Mouse (Mus musculus) CH12.LX (cell line): ENCODE results near the gene Gpr84. TPM values are rescaled to one million over a fixed set of nuclear protein-coding genes. Genes with fewer than 3 reads are reported as not detected.

Source experiments
- DNase-seq: peaks from one replicate; pipeline ENCODE4 v3.0.0-alpha.2; 2013; ENCODE audit errors: extremely low read depth
- H3K27ac ChIP-seq: 2 replicates; pipeline ENCODE4 v1.5.1; 2012; ENCODE audit warnings: low read depth, mild to moderate bottlenecking, control low read depth, moderate library complexity; ENCODE audit not compliant: insufficient read depth
- H3K27me3 ChIP-seq: replicated peaks from 2 replicates; pipeline ENCODE3; 2012; ENCODE audit warnings: inconsistent platforms
- H3K36me3 ChIP-seq, 2 experiments: replicated peaks in 1 of 2; 2 replicates each; pipeline versions ENCODE3 to v1.6.1; 2012; ENCODE audit warnings: inconsistent platforms in 1 of 2, low read length in 1 of 2, mild to moderate bottlenecking in 1 of 2, mixed read lengths in 1 of 2, moderate library complexity in 1 of 2; ENCODE audit not compliant: control insufficient read depth in 1 of 2, insufficient read depth in 1 of 2
- H3K4me1 ChIP-seq, 2 experiments: 2 replicates each; pipeline ENCODE4 v1.6.1; 2012; ENCODE audit warnings: inconsistent platforms in 1 of 2, moderate library complexity in 1 of 2; ENCODE audit not compliant: insufficient read depth in 2 of 2, control insufficient read depth in 1 of 2
- H3K4me2 ChIP-seq: 2 replicates; pipeline ENCODE4 v1.6.1; 2012; ENCODE audit warnings: low read depth, mild to moderate bottlenecking, control low read depth; ENCODE audit not compliant: poor library complexity, insufficient read depth, severe bottlenecking
- H3K4me3 ChIP-seq, 3 experiments: fragments of 150-350 bp in 1 of 3; sonication (generic) in 1 of 3; replicated peaks in 1 of 3; 2 replicates each; pipeline versions ENCODE3 to v1.5.1; 2011 to 2012; ENCODE audit warnings: low read depth in 2 of 3, low read length in 2 of 3, mild to moderate bottlenecking in 2 of 3, moderate library complexity in 2 of 3, control low read depth in 1 of 3, improper control_type of control experiment in 1 of 3, inconsistent platforms in 1 of 3, mixed read lengths in 1 of 3; ENCODE audit not compliant: poor library complexity in 1 of 3
- H3K79me2 ChIP-seq: replicated peaks from 2 replicates; pipeline ENCODE4 v1.6.1; 2012; ENCODE audit warnings: mild to moderate bottlenecking, moderate library complexity; ENCODE audit not compliant: control insufficient read depth, poor library complexity, insufficient read depth, severe bottlenecking; ENCODE audit errors: extremely low read depth
- H3K9ac ChIP-seq: 2 replicates; pipeline ENCODE4 v1.6.1; 2012; ENCODE audit warnings: low read depth, mild to moderate bottlenecking, control low read depth, moderate library complexity; ENCODE audit not compliant: insufficient read depth
- H3K9me3 ChIP-seq: replicated peaks from 2 replicates; pipeline ENCODE3; 2012; ENCODE audit warnings: low read length, inconsistent platforms, mixed read lengths
- BHLHE40 ChIP-seq: IDR thresholded peaks from 2 replicates; pipeline ENCODE4 v1.6.1; 2011; ENCODE audit warnings: mild to moderate bottlenecking, low read depth, low read length, improper control_type of control experiment
- CHD1 ChIP-seq: IDR thresholded peaks from 2 replicates; pipeline ENCODE4 v1.6.1; 2012; ENCODE audit warnings: low read depth, low read length, improper control_type of control experiment, inconsistent platforms
- CHD2 ChIP-seq: IDR thresholded peaks from 2 replicates; pipeline ENCODE4 v1.6.1; 2011; ENCODE audit warnings: low read length, improper control_type of control experiment
- CTCF ChIP-seq, 2 experiments: IDR thresholded peaks in 1 of 2; conservative IDR thresholded peaks in 1 of 2; 2 replicates each; pipeline ENCODE4 v1.5.1; 2011 to 2012; ENCODE audit warnings: low read depth in 2 of 2, low read length in 2 of 2, improper control_type of control experiment in 1 of 2, inconsistent platforms in 1 of 2, mild to moderate bottlenecking in 1 of 2, moderate library complexity in 1 of 2
- E2F4 ChIP-seq: IDR thresholded peaks from 2 replicates; pipeline ENCODE4 v1.6.1; 2011; ENCODE audit warnings: low read depth, low read length, improper control_type of control experiment; ENCODE audit not compliant: insufficient replicate concordance
- ELF1 ChIP-seq: IDR thresholded peaks from 2 replicates; pipeline ENCODE4 v1.6.1; 2014; ENCODE audit warnings: low read depth, mild to moderate bottlenecking, inconsistent platforms, low read length, improper control_type of control experiment
- ETS1 ChIP-seq: conservative IDR thresholded peaks from 2 replicates; pipeline ENCODE4 v1.6.1; 2012; ENCODE audit warnings: low read depth, mild to moderate bottlenecking, inconsistent platforms, low read length, improper control_type of control experiment, moderate library complexity
- GABPA ChIP-seq: IDR thresholded peaks from 2 replicates; pipeline ENCODE4 v1.6.1; 2012; ENCODE audit warnings: low read depth, low read length, improper control_type of control experiment, inconsistent platforms; ENCODE audit not compliant: insufficient replicate concordance
- IRF4 ChIP-seq: IDR thresholded peaks from 2 replicates; pipeline ENCODE4 v1.6.1; 2014; ENCODE audit warnings: low read depth, mild to moderate bottlenecking, inconsistent platforms, low read length, improper control_type of control experiment
- JUN ChIP-seq: IDR thresholded peaks from 2 replicates; pipeline ENCODE4 v1.6.1; 2011; ENCODE audit warnings: low read depth, mild to moderate bottlenecking, low read length, improper control_type of control experiment, moderate library complexity; ENCODE audit not compliant: insufficient read depth
- MAFK ChIP-seq: IDR thresholded peaks from 2 replicates; pipeline ENCODE4 v1.6.1; 2011; ENCODE audit warnings: low read length, improper control_type of control experiment; ENCODE audit not compliant: insufficient replicate concordance
- MAX ChIP-seq: IDR thresholded peaks from 2 replicates; pipeline ENCODE4 v1.6.1; 2011; ENCODE audit warnings: low read length, improper control_type of control experiment
- MAZ ChIP-seq: IDR thresholded peaks from 2 replicates; pipeline ENCODE4 v1.6.1; 2012; ENCODE audit warnings: low read depth, mild to moderate bottlenecking, inconsistent platforms, low read length, improper control_type of control experiment, moderate library complexity
- MEF2A ChIP-seq: IDR thresholded peaks from 2 replicates; pipeline ENCODE4 v1.6.1; 2014; ENCODE audit warnings: low read depth, mild to moderate bottlenecking, inconsistent platforms, low read length, improper control_type of control experiment, borderline replicate concordance
- MXI1 ChIP-seq: IDR thresholded peaks from 2 replicates; pipeline ENCODE4 v1.6.1; 2011; ENCODE audit warnings: mild to moderate bottlenecking, low read depth, low read length, improper control_type of control experiment
- NELFE ChIP-seq: IDR thresholded peaks from 2 replicates; pipeline ENCODE4 v1.6.1; 2011; ENCODE audit warnings: low read depth, low read length, improper control_type of control experiment
- NRF1 ChIP-seq: IDR thresholded peaks from 2 replicates; pipeline ENCODE4 v1.6.1; 2014; ENCODE audit warnings: low read depth, mild to moderate bottlenecking, inconsistent platforms, low read length, improper control_type of control experiment, moderate library complexity
- PAX5 ChIP-seq: IDR thresholded peaks from 2 replicates; pipeline ENCODE4 v1.6.1; 2012; ENCODE audit warnings: low read length, inconsistent platforms, mixed read lengths
- POLR2A ChIP-seq: IDR thresholded peaks from 2 replicates; pipeline ENCODE4 v1.6.1; 2011; ENCODE audit warnings: low read depth, mild to moderate bottlenecking, improper control_type of control experiment, low read length
- RAD21 ChIP-seq: IDR thresholded peaks from 2 replicates; pipeline ENCODE4 v1.6.1; 2011; ENCODE audit warnings: low read depth, mild to moderate bottlenecking, low read length, improper control_type of control experiment, moderate library complexity
- RCOR1 ChIP-seq: conservative IDR thresholded peaks from 2 replicates; pipeline ENCODE4 v1.6.1; 2012; ENCODE audit warnings: low read depth, mild to moderate bottlenecking, inconsistent platforms, low read length, improper control_type of control experiment
- SIN3A ChIP-seq: IDR thresholded peaks from 2 replicates; pipeline ENCODE4 v1.6.1; 2012; ENCODE audit warnings: low read length, improper control_type of control experiment, inconsistent platforms
- SMC3 ChIP-seq: IDR thresholded peaks from 2 replicates; pipeline ENCODE4 v1.6.1; 2011; ENCODE audit warnings: low read depth, low read length, improper control_type of control experiment
- TCF12 ChIP-seq: IDR thresholded peaks from 2 replicates; pipeline ENCODE4 v1.6.1; 2014; ENCODE audit warnings: low read depth, mild to moderate bottlenecking, inconsistent platforms, low read length, improper control_type of control experiment
- UBTF ChIP-seq: IDR thresholded peaks from 2 replicates; pipeline ENCODE4 v1.6.1; 2012; ENCODE audit warnings: low read depth, mild to moderate bottlenecking, inconsistent platforms, low read length, improper control_type of control experiment, moderate library complexity
- USF1 ChIP-seq: IDR thresholded peaks from 2 replicates; pipeline ENCODE4 v1.6.1; 2014; ENCODE audit warnings: low read depth, mild to moderate bottlenecking, inconsistent platforms, low read length, improper control_type of control experiment
- USF2 ChIP-seq: conservative IDR thresholded peaks from 2 replicates; pipeline ENCODE4 v1.6.1; 2011; ENCODE audit warnings: low read depth, low read length, improper control_type of control experiment
- ZC3H11A ChIP-seq: IDR thresholded peaks from 2 replicates; pipeline ENCODE4 v1.6.1; 2012; ENCODE audit warnings: low read depth, mild to moderate bottlenecking, inconsistent platforms, low read length, improper control_type of control experiment
- ZKSCAN1 ChIP-seq: IDR thresholded peaks from 2 replicates; pipeline ENCODE4 v1.6.1; 2012; ENCODE audit warnings: low read depth, inconsistent platforms, low read length, improper control_type of control experiment, borderline replicate concordance
- ZMIZ1 ChIP-seq: IDR thresholded peaks from 2 replicates; pipeline ENCODE4 v1.6.1; 2012; ENCODE audit warnings: low read depth, mild to moderate bottlenecking, inconsistent platforms, low read length, improper control_type of control experiment
- ZNF384 ChIP-seq: IDR thresholded peaks from 2 replicates; pipeline ENCODE4 v1.6.1; 2012; ENCODE audit warnings: low read depth, low read length, improper control_type of control experiment, inconsistent platforms
- dilution Hi-C: fragments of 300-500 bp; cut with MboI; formaldehyde crosslinking; loops from 2 replicates; pipeline ENCODE4 v1.14.3; 2020; ENCODE audit warnings: low sequenced_read_pairs; ENCODE audit not compliant: extremely low pct_unique_long_range_greater_than_20kb, extremely low pct_ligation_motif_present
- in situ Hi-C: fragments of 300-500 bp; cut with MboI; formaldehyde crosslinking; loops from 3 replicates; pipeline ENCODE4 v1.14.3; 2019; ENCODE audit warnings: low sequenced_read_pairs, low pct_ligation_motif_present, low pct_unique_long_range_greater_than_20kb, mixed read lengths
- polyA plus RNA-seq: library from polyadenylated mRNA; unstranded; fragments of >175 nt; gene quantifications from 2 replicates; pipeline ENCODE4 v1.2.1, GENCODE M21; 2012; ENCODE audit warnings: low read depth; ENCODE audit not compliant: insufficient read length
- total RNA-seq, 2 experiments: library from RNA; depleted of rRNA; stranded (reverse); fragments of 300-350 nt in 1 of 2; fragments of >200 nt in 1 of 2; gene quantifications; 2 replicates each; pipeline ENCODE4 v1.2.3; 2012 to 2014

The Gpr84 gene
- total and polyA plus RNA-seq, 3 experiments = 0.42 to 1.4 (median 0.66) TPM

GRCm38 (mm10) chr15:103314181-103314580, 3.8 kb upstream of the Gpr84 start:
- H3K36me3 ChIP-seq = peaks cover 10 to 60% of the 10 kb centered on the region in 2 experiments
- dilution Hi-C loops (no loop called here), in situ Hi-C loops (loop anchor here (10.0 kb wide), 1 partner anchor 329 kb away; no protein-coding TSS in a partner anchor)
- no peak overlapping the region for H3K9ac ChIP-seq
- H3K9me3 ChIP-seq = no peaks in the 10 kb centered on the region
- no peaks in the 10 kb centered on the region for H3K27me3 ChIP-seq
- no peaks in the 10 kb centered on the region for H3K79me2 ChIP-seq
- DNase-seq = no peak
- peaks cover 3 to 36% of the 10 kb centered on the region in 2 experiments; a peak in 3 of 4 replicates for H3K4me1 ChIP-seq
- H3K27ac ChIP-seq = no peak overlapping the region
- no peak overlapping the region for H3K4me2 ChIP-seq
- no peak overlapping the region for H3K4me3 ChIP-seq
- TF ChIP-seq MAX = no peak
- no peak for TF ChIP-seq E2F4
- TF ChIP-seq PAX5 = no peak
- TF ChIP-seq ZKSCAN1 = no peak
- TF ChIP-seq ELF1 = no peak
- TF ChIP-seq MEF2A = no peak
- TF ChIP-seq TCF12 = no peak
- no peak for TF ChIP-seq NELFE
- TF ChIP-seq CTCF (conservative IDR thresholded peaks at IDR 0.05 in 1 of 2, IDR thresholded peaks at IDR 0.05 in 1 of 2; ENCODE audit: low read depth in 2 of 2, low read length in 2 of 2) = no peak

GRCm38 (mm10) chr15:103313495-103314095, 3.2 kb upstream of the Gpr84 start:
- Histone ChIP-seq H3K4me2 (no peak overlapping the region), H3K9ac (no peak overlapping the region), H3K9me3 (no peaks in the 10 kb centered on the region), H3K4me3 (no peak overlapping the region), H3K27me3 (no peaks in the 10 kb centered on the region), H3K36me3 (peaks cover 10 to 56% of the 10 kb centered on the region in 2 experiments), H3K4me1 (peaks cover 3 to 42% of the 10 kb centered on the region in 2 experiments; a peak in 3 of 4 replicates), H3K79me2 (no peaks in the 10 kb centered on the region), H3K27ac (no peak overlapping the region)
- DNase-seq = peak; percentile 88
- in situ Hi-C loops = loop anchor here (10.0 kb wide), 1 partner anchor 329 kb away; no protein-coding TSS in a partner anchor
- dilution Hi-C loops = no loop called here
- TF ChIP-seq E2F4 = no peak
- TF ChIP-seq PAX5 = no peak
- no peak for TF ChIP-seq USF2
- TF ChIP-seq RCOR1 = no peak
- no peak for TF ChIP-seq MXI1
- TF ChIP-seq CTCF (conservative IDR thresholded peaks at IDR 0.05 in 1 of 2, IDR thresholded peaks at IDR 0.05 in 1 of 2; ENCODE audit: low read depth in 2 of 2, low read length in 2 of 2) = peak; percentile 95 to 99
- 0 out of 2 replicates have a peak, but pooled peaks have one; percentile 14 for TF ChIP-seq NELFE
- no peak for TF ChIP-seq NRF1
- TF ChIP-seq ETS1 = no peak
- TF ChIP-seq MEF2A = no peak
- TF ChIP-seq ZNF384 = no peak
- TF ChIP-seq JUN = no peak
- TF ChIP-seq IRF4 = peak; percentile 22; the same call in 1 of the 2 replicates
- no peak for TF ChIP-seq BHLHE40
- no peak for TF ChIP-seq UBTF
- TF ChIP-seq CHD1 = no peak
- no peak for TF ChIP-seq SIN3A
- no peak for TF ChIP-seq GABPA
- TF ChIP-seq USF1 = no peak
- no peak for TF ChIP-seq MAZ
- TF ChIP-seq POLR2A = no peak
- no peak for TF ChIP-seq CHD2
- TF ChIP-seq SMC3 = peak; percentile 74
- peak; percentile 32; the same call in 1 of the 2 replicates for TF ChIP-seq ZC3H11A
- TF ChIP-seq MAFK = no peak
- TF ChIP-seq ZMIZ1 = no peak
- no peak for TF ChIP-seq ZKSCAN1
- peak; percentile 85 for TF ChIP-seq RAD21
- no peak for TF ChIP-seq MAX
